Mouse (Mus musculus) skeletal muscle tissue, postnatal 0 days (tissue): Measurements from ENCODE around the gene Nat8f5. TPM values are rescaled to one million over a fixed set of nuclear protein-coding genes. Genes with fewer than 3 reads are reported as not detected.

Experiments used
- microRNA-seq, 2 experiments: library from miRNA; unstranded; fragments of <30 nt; microRNA quantifications; one replicate each; pipeline ENCODE4; 2016
- polyA plus RNA-seq: library from polyadenylated mRNA; unstranded; fragments of >200 nt; fragmentation: Nextera tagmentation; extraction: Ambion mirVana; gene quantifications from 2 replicates; pipeline ENCODE4 v1.2.1, GENCODE M21; 2015

Gene Nat8f5
- polyA plus RNA-seq: not detected in 2 replicates

GRCm38 (mm10) chr6:85820837-85821236 is at the start of gene Nat8f5, which contains the start of gene Nat8f6:
Gene Nat8f5 (minus strand): TSS chr6:85820972.
Gene Nat8f6 (minus strand): TSS chr6:85820954.

GRCm38 (mm10) chr6:85869006-85869405 is 48.2 kb upstream of the Nat8f5 start, which contains the start of gene Nat8f2:
Gene Nat8f2 (minus strand): TSS chr6:85869158.

GRCm38 (mm10) chr6:85831796-85832321 is 11.1 kb upstream of the Nat8f5 start, which contains the start of gene Nat8:
Gene Nat8 (minus strand): TSS chr6:85832082.

Small RNAs within 50 kb of the gene (microRNA-seq; reads per million reads assigned to microRNA genes)
- gene Mir6375: 0 reads per million in 2 experiments

Other genes with a start within 250 kb of the Nat8f5 start
- 0.60 and 1.0 TPM in 2 replicates for gene Alms1, start 233.4 kb downstream of the Nat8f5 start, polyA plus RNA-seq
- 0.07 TPM in 1 of 2 replicates, not detected in the other for gene Nat8f7, start 107.8 kb downstream of the Nat8f5 start, polyA plus RNA-seq
- not detected in 2 replicates for gene Nat8f3, start 55.2 kb downstream of the Nat8f5 start, polyA plus RNA-seq
- gene Nat8f6, start within 50 bp of the Nat8f5 start, polyA plus RNA-seq: not detected in 2 replicates
- 0.16 TPM in 1 of 2 replicates, not detected in the other for gene Nat8, start 11.1 kb upstream of the Nat8f5 start, polyA plus RNA-seq
- gene Nat8f2, start 48.2 kb upstream of the Nat8f5 start, polyA plus RNA-seq: not detected in 2 replicates
- 0.72 and 0.90 TPM in 2 replicates for gene Nat8f4, start 83.9 kb upstream of the Nat8f5 start, polyA plus RNA-seq
- gene Tprkb, start 90.9 kb upstream of the Nat8f5 start, polyA plus RNA-seq: 28.5 and 29.1 TPM in 2 replicates
- 3.9 and 5.0 TPM in 2 replicates for gene Nat8f1, start 94.7 kb upstream of the Nat8f5 start, polyA plus RNA-seq
- gene Dusp11, start 140.7 kb upstream of the Nat8f5 start, polyA plus RNA-seq: 27.0 and 30.4 TPM in 2 replicates
- gene Figla, start 195.2 kb upstream of the Nat8f5 start, polyA plus RNA-seq: not detected in 2 replicates
- gene Add2, start 207.7 kb upstream of the Nat8f5 start, polyA plus RNA-seq: 0.15 and 0.49 TPM in 2 replicates